Mouse (Mus musculus): Measurements from ENCODE around the gene Mapk1ip1. TPM values are rescaled to one million over a fixed set of nuclear protein-coding genes. Genes with fewer than 3 reads are reported as not detected.
A peak's percentile ranks its signal among the peaks of the same experiment; 100 is the strongest.

Mapk1ip1 gene
- total and polyA plus RNA-seq, 2 experiments from 2014 or later = 16.9 to 24.7 TPM

GRCm38 (mm10) chr7:138845111-138845510, 962 bp downstream of the Mapk1ip1 start:
- Histone ChIP-seq H3K27me3 (ENCODE audit: control insufficient read depth, insufficient read depth, low read length) (no peaks in the 10 kb centered on the region), H3K36me3 (replicated peaks; ENCODE audit: control insufficient read depth, insufficient read depth, low read length) (peaks cover 7% of the 10 kb centered on the region; the same call in 1 of the 2 replicates), H3K9ac (replicated peaks; ENCODE audit: low read depth, low read length) (peak overlapping the region; percentile 93), H3K9me3 (replicated peaks; ENCODE audit: control insufficient read depth, low read length) (no peaks in the 10 kb centered on the region), H3K27ac (ENCODE audit: low read depth) (peak overlapping the region; percentile 94), H3K4me3 (ENCODE audit: low read depth, low read length) (peak overlapping the region; percentile 87), H3K4me1 (ENCODE audit: control insufficient read depth, insufficient read depth) (peaks cover 29% of the 10 kb centered on the region), H3K4me2 (ENCODE audit: low read depth, low read length) (peak overlapping the region; percentile 78)
- 29% methylated on average over 8 of the region's 8 CpGs for WGBS
- DNase-seq (ENCODE audit: low spot score) (no peak), ATAC-seq (ENCODE audit: insufficient read depth, low read depth) (no peak)
- no peak for TF ChIP-seq EP300 (IDR thresholded peaks at IDR 0.05; ENCODE audit: low read depth)
- TF ChIP-seq CTCF (IDR thresholded peaks at IDR 0.05; ENCODE audit: low read depth) = no peak

GRCm38 (mm10) chr7:138843421-138843820, 2.7 kb downstream of the Mapk1ip1 start:
- Histone ChIP-seq H3K9ac (replicated peaks; ENCODE audit: low read depth, low read length) (no peak overlapping the region), H3K36me3 (replicated peaks; ENCODE audit: control insufficient read depth, insufficient read depth, low read length) (peaks cover 5% of the 10 kb centered on the region; the same call in 1 of the 2 replicates), H3K4me1 (ENCODE audit: control insufficient read depth, insufficient read depth) (peaks cover 26% of the 10 kb centered on the region), H3K4me3 (ENCODE audit: low read depth, low read length) (no peak overlapping the region), H3K4me2 (ENCODE audit: low read depth, low read length) (no peak overlapping the region), H3K27ac (ENCODE audit: low read depth) (no peak overlapping the region), H3K9me3 (replicated peaks; ENCODE audit: control insufficient read depth, low read length) (no peaks in the 10 kb centered on the region), H3K27me3 (ENCODE audit: control insufficient read depth, insufficient read depth, low read length) (no peaks in the 10 kb centered on the region)
- WGBS = 81% methylated on average over 4 of the region's 4 CpGs
- TF ChIP-seq CTCF (IDR thresholded peaks at IDR 0.05; ENCODE audit: low read depth) (no peak), EP300 (IDR thresholded peaks at IDR 0.05; ENCODE audit: low read depth) (no peak)
- ATAC-seq (ENCODE audit: insufficient read depth, low read depth) (no peak), DNase-seq (ENCODE audit: low spot score) (no peak)

- DNase-seq (ENCODE audit: low spot score) (no peak), ATAC-seq (ENCODE audit: insufficient read depth, low read depth) (no peak)
- Histone ChIP-seq H3K4me2 (ENCODE audit: low read depth, low read length) (no peak overlapping the region), H3K27me3 (ENCODE audit: control insufficient read depth, insufficient read depth, low read length) (no peaks in the 10 kb centered on the region), H3K4me3 (ENCODE audit: low read depth, low read length) (no peak overlapping the region), H3K9me3 (replicated peaks; ENCODE audit: control insufficient read depth, low read length) (no peaks in the 10 kb centered on the region), H3K27ac (ENCODE audit: low read depth) (no peak overlapping the region), H3K9ac (replicated peaks; ENCODE audit: low read depth, low read length) (no peak overlapping the region), H3K36me3 (replicated peaks; ENCODE audit: control insufficient read depth, insufficient read depth, low read length) (peaks cover 3% of the 10 kb centered on the region; the same call in 1 of the 2 replicates), H3K4me1 (ENCODE audit: control insufficient read depth, insufficient read depth) (peaks cover 12% of the 10 kb centered on the region)
- no peak for TF ChIP-seq CTCF (IDR thresholded peaks at IDR 0.05; ENCODE audit: low read depth)
- no peak for TF ChIP-seq EP300 (IDR thresholded peaks at IDR 0.05; ENCODE audit: low read depth)
- 79% methylated on average over 3 of the region's 3 CpGs for WGBS
These were observed 4.5 kb downstream of the Mapk1ip1 start for GRCm38 (mm10) chr7:138841436-138842151.

GRCm38 (mm10) chr7:138840594-138841021, 5.5 kb downstream of the Mapk1ip1 start:
- peaks cover 13% of the 10 kb centered on the region for H3K36me3 ChIP-seq (replicated peaks; ENCODE audit: control insufficient read depth, insufficient read depth, low read length)
- no peak overlapping the region for H3K27ac ChIP-seq (ENCODE audit: low read depth)
- H3K27me3 ChIP-seq (ENCODE audit: control insufficient read depth, insufficient read depth, low read length) = no peaks in the 10 kb centered on the region
- ATAC-seq (ENCODE audit: insufficient read depth, low read depth) (peak; percentile 40; the same call in 1 of the 2 replicates), DNase-seq (ENCODE audit: low spot score) (peak; percentile 54)
- H3K4me3 ChIP-seq (ENCODE audit: low read depth, low read length) = no peak overlapping the region
- H3K9me3 ChIP-seq (replicated peaks; ENCODE audit: control insufficient read depth, low read length) = no peaks in the 10 kb centered on the region
- H3K9ac ChIP-seq (replicated peaks; ENCODE audit: low read depth, low read length) = no peak overlapping the region
- peak; percentile 86 for TF ChIP-seq CTCF (IDR thresholded peaks at IDR 0.05; ENCODE audit: low read depth)
- no peak for TF ChIP-seq EP300 (IDR thresholded peaks at IDR 0.05; ENCODE audit: low read depth)
- peaks cover 12% of the 10 kb centered on the region for H3K4me1 ChIP-seq (ENCODE audit: control insufficient read depth, insufficient read depth)
- WGBS = 49% methylated on average over 4 of the region's 4 CpGs
- H3K4me2 ChIP-seq (ENCODE audit: low read depth, low read length) = no peak overlapping the region

GRCm38 (mm10) chr7:138835028-138835427, 11.0 kb downstream of the Mapk1ip1 start:
- no peak overlapping the region for H3K4me2 ChIP-seq (ENCODE audit: low read depth, low read length)
- H3K4me1 ChIP-seq (ENCODE audit: control insufficient read depth, insufficient read depth) = no peaks in the 10 kb centered on the region
- DNase-seq (ENCODE audit: low spot score) (no peak), ATAC-seq (ENCODE audit: insufficient read depth, low read depth) (no peak)
- no peaks in the 10 kb centered on the region for H3K27me3 ChIP-seq (ENCODE audit: control insufficient read depth, insufficient read depth, low read length)
- H3K9ac ChIP-seq (replicated peaks; ENCODE audit: low read depth, low read length) = no peak overlapping the region
- H3K27ac ChIP-seq (ENCODE audit: low read depth) = no peak overlapping the region
- WGBS = 83% methylated on average over 3 of the region's 3 CpGs
- peaks cover 18% of the 10 kb centered on the region for H3K36me3 ChIP-seq (replicated peaks; ENCODE audit: control insufficient read depth, insufficient read depth, low read length)
- TF ChIP-seq EP300 (IDR thresholded peaks at IDR 0.05; ENCODE audit: low read depth) (no peak), CTCF (IDR thresholded peaks at IDR 0.05; ENCODE audit: low read depth) (no peak)
- no peak overlapping the region for H3K4me3 ChIP-seq (ENCODE audit: low read depth, low read length)
- H3K9me3 ChIP-seq (replicated peaks; ENCODE audit: control insufficient read depth, low read length) = no peaks in the 10 kb centered on the region

Data from heart, postnatal 0 days (tissue).